Mouse (Mus musculus) C2C12 (cell line): ENCODE measurements at regions not wholly inside any gene's neighbourhood (a gene's known extent, or its start where the extent isn't known, plus 50 kb on each side); places are given as distances from the start of the nearest gene placed in this dataset.

Experiments
- CTCF ChIP-seq: IDR thresholded peaks from one replicate; pipeline ENCODE4 v1.5.1; 2011; ENCODE audit not compliant: control insufficient read depth, insufficient read depth, insufficient read length
- FOSL1 ChIP-seq: IDR thresholded peaks from one replicate; pipeline ENCODE4 v1.8.0; 2011; ENCODE audit warnings: mild to moderate bottlenecking, low read length; ENCODE audit not compliant: poor library complexity, insufficient read depth, severe bottlenecking
- MAX ChIP-seq: IDR thresholded peaks from one replicate; pipeline ENCODE4 v1.6.1; 2011; ENCODE audit warnings: mild to moderate bottlenecking, control low read depth
- USF1 ChIP-seq: IDR thresholded peaks from one replicate; pipeline ENCODE4 v1.6.1; 2011; ENCODE audit warnings: low read depth, mild to moderate bottlenecking, control low read depth, moderate library complexity

GRCm38 (mm10) chr16:86127391-86127790, 225.8 kb upstream of the Adamts5 start:
- TF ChIP-seq USF1 (no peak), FOSL1 (no peak), CTCF (no peak), MAX (no peak)
